Mouse (Mus musculus): ENCODE results near the gene H2-Ke6. TPM values are rescaled to one million over a fixed set of nuclear protein-coding genes. Genes with fewer than 3 reads are reported as not detected.
"Not testable (repeated sequence)": the region's sequence is repeated elsewhere in the genome, so short reads cannot be mapped to it uniquely, and the experiment has no call there.

H2-Ke6 gene
- total RNA-seq, 1 experiment from 2014 or later: 207 TPM

DNA sequence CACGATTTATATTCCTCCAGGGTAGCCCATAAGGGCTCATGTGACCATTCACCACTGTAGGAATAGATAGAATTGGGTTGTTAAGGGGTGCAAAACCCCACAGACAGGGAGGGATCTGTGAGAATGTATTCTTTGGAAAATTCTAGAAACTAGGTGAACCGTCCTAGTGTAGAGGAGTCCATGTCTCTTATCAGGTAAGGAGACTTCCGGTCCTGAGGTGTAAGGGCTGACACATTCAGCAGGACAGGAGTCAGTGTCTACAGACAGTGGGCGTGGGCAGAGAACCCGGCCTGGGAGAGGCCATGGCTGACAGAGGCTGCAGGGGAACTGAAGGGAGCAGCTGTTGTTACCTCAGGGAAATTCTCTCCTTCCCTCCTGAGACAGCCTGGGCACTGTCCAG is 29.2 kb downstream of the H2-Ke6 start:
- not testable (repeated sequence) for DNase-seq

DNA sequence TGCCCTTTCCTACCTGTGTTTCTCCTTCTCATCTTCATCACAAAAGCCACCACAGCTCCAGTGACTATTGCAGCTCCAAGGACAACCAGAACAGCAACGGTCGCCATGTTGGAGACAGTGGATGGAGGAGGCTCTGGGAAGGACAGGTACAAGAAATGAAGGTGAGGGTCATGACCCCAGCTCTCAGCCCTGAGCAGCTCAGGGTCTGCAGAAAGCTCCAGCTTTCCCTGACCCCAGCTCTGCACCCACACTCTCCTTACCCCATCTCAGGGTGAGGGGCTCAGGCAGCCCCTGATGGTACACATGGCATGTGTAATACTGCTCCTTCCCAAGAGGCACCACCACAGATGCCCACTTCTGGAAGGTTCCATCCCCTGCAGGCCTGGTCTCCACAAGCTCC is 30.8 kb downstream of the H2-Ke6 start:
- DNase-seq: not testable (repeated sequence)

DNA sequence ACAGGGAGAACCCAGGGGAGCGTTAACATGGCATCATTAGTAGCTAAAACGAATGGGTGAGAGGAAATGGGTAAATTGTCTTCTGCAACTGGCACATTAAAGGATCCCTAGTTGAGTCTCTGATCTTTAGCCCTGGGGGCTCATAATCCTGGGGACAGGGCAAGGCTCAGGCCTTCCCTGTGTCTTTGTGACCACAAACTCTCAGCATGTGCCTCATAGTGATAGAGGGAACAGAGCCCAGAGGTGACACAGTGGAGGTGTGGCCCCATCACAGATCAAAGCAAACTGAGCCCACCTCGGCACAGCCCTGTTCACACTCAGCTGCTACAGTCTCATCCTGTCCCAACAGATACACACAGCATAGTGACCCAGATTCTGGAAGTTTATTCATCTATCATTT is 32.2 kb downstream of the H2-Ke6 start:
- DNase-seq: no peak

DNA sequence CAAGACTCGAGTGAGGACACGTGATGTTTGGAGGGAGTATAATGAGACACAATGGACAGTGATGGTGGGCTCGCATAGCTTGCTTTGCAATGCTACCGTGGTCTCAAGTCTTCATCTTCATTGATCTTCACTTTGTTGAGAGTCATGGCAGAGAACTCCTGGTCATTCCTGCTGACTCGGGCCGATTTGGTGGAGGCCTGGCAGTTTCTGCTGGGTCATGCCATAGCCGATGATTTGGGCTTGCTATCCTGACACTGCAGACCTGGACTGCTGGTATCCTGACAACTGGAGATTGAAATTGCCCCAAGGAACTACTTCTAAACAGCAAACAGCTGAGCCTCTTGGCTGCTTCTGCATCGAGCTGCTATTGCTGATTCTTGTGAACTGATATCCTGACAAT is 32.9 kb downstream of the H2-Ke6 start:
- no peak for DNase-seq

DNA sequence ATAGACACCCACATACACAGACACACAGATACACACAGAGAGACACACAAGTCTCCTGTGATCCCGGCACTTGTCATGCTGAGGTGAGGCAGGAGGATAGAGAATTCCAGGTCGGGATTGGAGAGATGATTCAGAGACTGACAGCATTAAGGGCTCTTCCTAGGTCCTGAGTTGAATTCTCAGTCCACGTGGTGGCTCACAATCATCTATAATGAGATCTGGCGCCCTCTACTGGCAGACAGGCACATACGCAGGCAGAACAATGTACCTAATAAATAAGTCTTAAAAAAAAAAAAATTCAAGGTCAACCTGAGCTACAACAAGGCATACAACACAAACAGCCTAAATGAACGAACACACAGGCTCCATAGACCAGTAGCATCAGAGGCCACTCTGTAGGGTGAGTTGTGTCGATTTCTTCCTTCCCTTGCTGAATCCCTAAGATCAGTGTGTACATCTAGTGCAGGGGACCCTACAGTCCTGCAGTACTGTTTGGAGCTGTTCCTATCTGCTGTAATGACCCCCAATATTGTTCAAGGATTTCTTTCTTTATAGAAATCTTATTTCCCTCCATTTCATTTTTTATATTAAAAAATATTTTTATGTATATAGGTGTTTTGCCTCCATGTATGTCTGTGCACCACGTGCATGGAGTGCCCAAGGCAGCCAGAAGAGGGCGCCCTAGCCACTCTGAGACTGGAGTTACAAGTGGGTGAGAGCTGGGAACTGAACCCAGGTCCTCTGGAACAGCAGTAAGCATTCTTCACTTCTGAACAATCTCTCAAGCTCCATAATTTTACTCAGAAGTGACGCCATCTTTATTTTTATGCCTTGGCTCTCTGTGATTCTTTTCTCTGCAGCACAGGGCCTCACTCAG is 35.8 kb downstream of the H2-Ke6 start:
- peak; percentile 84 for DNase-seq

DNA sequence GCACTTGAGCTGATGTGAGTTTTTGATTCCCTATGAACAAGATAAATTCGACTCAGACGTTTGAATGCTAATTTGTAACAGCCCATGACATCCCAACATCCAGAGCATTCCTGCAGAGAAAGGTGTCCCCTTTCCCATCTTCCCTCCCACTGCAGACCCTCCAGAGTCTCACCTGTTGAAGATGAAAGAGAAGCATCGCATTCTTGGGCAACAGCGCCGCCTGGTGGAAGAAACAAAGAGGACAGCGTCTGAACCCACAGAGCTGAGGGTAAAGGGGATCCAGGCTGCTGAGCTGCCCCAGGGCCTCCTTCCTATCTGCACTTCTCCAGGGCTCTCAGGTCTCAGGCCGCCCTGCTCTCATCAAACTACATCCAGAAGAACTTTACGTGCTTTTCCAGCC is 45.7 kb downstream of the H2-Ke6 start:
- DNase-seq: peak; percentile 73

DNA sequence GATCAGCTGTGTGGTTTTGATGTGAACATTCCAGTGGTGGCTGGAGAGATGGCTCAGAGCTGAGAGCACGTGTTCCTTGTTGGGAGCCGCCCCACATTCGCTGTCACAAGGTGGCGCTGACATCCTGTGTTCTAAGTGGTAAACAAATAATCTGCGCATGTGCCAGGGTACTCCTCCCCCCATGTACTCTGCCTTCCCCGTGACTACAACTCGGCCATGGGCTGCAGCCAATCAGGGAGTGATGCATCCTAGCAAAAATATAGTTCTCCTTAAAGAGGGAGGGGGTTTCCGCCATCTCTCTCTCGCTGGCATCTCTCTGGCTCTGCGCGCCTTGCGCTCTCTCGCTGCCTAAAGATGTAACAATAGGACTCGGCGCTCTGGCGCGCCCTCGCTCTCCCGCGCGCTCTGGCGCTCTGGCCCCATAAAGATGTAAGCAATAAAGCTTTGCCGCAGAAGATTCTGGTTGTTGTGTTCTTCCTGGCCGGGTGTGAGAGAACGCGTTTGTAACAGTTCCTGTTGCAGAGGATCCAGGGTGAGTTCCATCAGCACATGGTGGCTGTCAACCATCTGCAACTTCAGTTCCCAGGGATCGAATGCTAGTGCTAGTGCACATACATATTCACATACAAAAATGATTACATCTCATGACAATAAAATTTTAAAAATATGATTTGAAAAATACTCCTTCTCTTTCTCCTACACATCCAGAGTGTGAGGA is 46.5 kb downstream of the H2-Ke6 start:
- DNase-seq: peak; percentile 89

DNA sequence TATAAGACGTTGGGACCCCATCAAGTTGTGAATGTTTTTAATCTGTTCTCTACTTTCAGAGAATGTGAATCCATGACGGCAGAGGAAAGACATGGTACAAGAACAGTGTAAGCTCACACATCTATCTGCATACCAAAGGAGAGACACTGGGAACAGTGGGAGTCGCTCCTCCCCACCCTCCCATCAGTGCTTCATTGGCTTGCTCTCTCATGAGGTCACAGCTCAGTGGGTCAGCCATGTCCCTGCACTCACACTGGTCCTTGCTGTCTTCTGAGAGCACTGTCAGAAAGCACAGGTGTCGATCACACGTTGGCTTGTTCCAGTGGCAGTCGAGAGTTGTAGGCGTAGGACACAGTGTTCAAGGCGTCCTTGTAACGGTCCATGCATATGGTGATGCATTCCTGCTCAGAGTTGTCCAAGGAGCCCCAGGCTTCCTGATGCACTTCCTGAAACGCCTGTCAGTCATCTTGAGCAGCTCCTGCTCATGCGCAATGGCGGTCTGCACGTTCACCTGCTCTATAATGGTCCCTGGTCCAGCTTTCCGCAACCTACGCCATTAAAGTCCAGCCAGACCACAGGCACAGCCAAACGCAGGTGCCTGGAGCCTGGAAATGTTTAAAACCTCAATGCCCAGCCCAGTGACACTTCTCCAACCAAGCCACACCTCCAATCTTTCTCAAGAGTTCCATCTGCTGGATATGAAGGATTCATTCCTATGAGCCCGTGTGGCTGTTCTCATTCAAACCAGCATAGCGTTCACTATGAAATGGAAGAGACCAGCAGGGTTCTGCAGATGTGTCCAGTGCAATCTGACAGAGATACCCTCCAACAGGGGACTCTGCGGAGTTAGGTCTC is 47.5 kb downstream of the H2-Ke6 start:
- DNase-seq: no peak

DNA sequence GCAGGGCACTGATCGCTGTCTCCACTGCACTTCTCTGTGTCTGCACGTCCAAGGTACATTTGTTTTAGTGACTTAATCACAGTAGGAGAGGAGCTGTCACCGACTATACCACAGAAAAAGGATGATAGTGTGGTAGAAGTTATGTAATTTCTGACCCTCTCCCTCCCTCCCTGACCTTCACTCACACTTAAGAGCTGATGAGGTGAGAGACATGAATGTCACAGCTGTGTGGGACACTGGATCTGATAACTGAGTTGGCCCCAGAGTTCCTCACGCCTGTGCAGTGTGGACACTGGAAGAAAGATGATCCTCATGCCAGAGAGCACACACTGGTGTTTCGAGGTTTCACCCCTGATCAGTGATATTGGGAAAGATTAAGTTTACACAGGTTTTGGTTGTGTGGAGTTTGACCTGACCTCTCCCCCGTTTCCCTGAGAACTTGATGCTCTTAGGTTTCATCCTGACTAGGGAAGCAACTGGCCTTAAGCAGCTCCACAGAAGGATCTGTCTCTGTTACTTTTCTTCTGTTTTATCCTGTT is 48.3 kb downstream of the H2-Ke6 start:
- DNase-seq: no peak

DNA sequence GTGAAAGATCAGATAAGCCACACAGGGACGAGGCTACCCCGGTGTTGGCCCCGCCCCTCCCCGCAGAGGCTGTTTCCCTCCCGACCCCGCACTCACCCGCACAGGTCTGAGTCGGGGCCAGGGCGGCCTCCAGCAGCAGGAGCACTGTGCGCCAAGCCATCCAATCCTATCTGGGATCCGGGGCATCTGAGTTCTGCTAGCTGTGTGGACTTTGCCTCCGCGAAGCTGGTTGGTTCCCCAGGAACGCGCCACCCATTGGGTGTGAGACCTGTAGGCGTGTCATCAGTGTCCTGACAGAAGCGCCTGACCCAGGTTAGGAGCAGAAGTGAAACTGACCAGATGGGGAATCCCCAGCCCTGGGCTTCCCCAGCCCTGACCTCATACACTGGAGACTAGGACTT is 49.2 kb downstream of the H2-Ke6 start:
- peak; percentile 89 for DNase-seq

DNA sequence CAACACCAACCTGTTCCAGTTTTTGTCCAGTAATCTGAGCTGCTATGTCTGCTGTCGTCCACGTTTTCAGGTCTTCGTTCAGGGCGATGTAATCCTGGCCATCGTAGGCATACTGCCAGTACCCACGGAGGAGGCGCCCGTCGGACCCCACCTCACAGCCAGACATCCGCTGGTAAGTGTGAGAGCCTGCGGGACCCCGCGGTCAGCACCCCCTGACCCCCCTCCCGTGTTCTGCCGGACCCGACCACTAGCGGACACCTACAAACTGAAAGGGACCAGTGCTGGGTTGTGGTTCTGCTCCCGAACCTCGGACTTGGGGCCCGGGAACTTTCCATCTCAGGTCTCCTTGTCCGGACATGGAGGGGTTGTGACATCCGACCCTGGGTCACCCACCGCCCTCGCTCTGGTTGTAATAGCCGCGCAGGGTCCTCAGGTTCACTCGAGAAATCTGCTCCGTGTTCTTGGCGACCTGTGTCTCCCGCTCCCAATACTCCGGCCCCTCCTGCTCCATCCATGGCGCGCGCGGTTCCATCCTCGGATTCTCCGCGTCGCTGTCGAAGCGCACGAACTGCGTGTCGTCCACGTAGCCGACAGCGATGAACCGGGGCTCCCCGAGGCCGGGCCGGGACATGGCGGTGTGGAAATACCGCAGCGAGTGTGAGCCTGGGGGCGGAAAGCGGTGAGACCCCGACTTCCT is 49.9 kb downstream of the H2-Ke6 start:
- no peak for DNase-seq

Small RNAs within 50 kb of the gene (microRNA-seq; reads per million reads assigned to microRNA genes)
- gene Mir219a-1 (0.43 to 1.1 reads per million in 2 experiments), gene Mir219c (0 reads per million in 2 experiments)

Other genes with a start within 250 kb of the H2-Ke6 start
- gene Angptl4, start 246.2 kb downstream of the H2-Ke6 start, total RNA-seq (2021): 121 and 189 TPM in 2 replicates
- 92.4 and 108 TPM in 2 replicates for gene Kank3, start 217.5 kb downstream of the H2-Ke6 start, total RNA-seq (2021)
- 1,257 and 1,514 TPM in 2 replicates for gene Rps28, start 203.5 kb downstream of the H2-Ke6 start, total RNA-seq (2021)
- 505 and 552 TPM in 2 replicates for gene Ndufa7, start 203.5 kb downstream of the H2-Ke6 start, total RNA-seq (2021)
- gene Cd320, start 185.0 kb downstream of the H2-Ke6 start, total RNA-seq (2021): 31.5 and 36.5 TPM in 2 replicates
- not detected in 2 replicates for gene Gm7029, start 154.2 kb downstream of the H2-Ke6 start, total RNA-seq (2021)
- gene Kifc1, start 137.4 kb downstream of the H2-Ke6 start, total RNA-seq (2021): 11.0 and 12.4 TPM in 2 replicates
- not detected in 2 replicates for gene Platr17, start 122.9 kb downstream of the H2-Ke6 start, total RNA-seq (2021)
- gene Daxx, start 118.6 kb downstream of the H2-Ke6 start, total RNA-seq (2021): 27.7 and 32.0 TPM in 2 replicates
- gene Tapbp, start 112.2 kb downstream of the H2-Ke6 start, total RNA-seq (2021): 132 and 145 TPM in 2 replicates
- gene Zbtb22, start 112.2 kb downstream of the H2-Ke6 start, total RNA-seq (2021): 25.5 and 34.5 TPM in 2 replicates
- 53.2 and 80.3 TPM in 2 replicates for gene Rgl2, start 98.5 kb downstream of the H2-Ke6 start, total RNA-seq (2021)
- 96.2 and 102 TPM in 2 replicates for gene Pfdn6, start 87.7 kb downstream of the H2-Ke6 start, total RNA-seq (2021)
- 32.9 and 35.7 TPM in 2 replicates for gene Wdr46, start 87.4 kb downstream of the H2-Ke6 start, total RNA-seq (2021)
- gene B3galt4, start 76.6 kb downstream of the H2-Ke6 start, total RNA-seq (2021): 3.2 and 6.2 TPM in 2 replicates
- 46.8 and 52.9 TPM in 2 replicates for gene Vps52, start 72.2 kb downstream of the H2-Ke6 start, total RNA-seq (2021)
- gene Rps18, start 72.1 kb downstream of the H2-Ke6 start, total RNA-seq (2021): 760 and 860 TPM in 2 replicates
- 212 and 322 TPM in 2 replicates for gene H2-K1, start 27.7 kb downstream of the H2-Ke6 start, total RNA-seq (2021)
- 36.6 and 42.5 TPM in 2 replicates for gene Ring1, start 3.4 kb downstream of the H2-Ke6 start, total RNA-seq (2021)
- gene Slc39a7, start 3.6 kb upstream of the H2-Ke6 start, total RNA-seq (2021): 127 and 161 TPM in 2 replicates
- 54.5 and 66.6 TPM in 2 replicates for gene Rxrb, start 3.8 kb upstream of the H2-Ke6 start, total RNA-seq (2021)
- gene Col11a2, start 11.4 kb upstream of the H2-Ke6 start, total RNA-seq (2021): 1.1 and 2.6 TPM in 2 replicates
- gene H2-Oa, start 64.3 kb upstream of the H2-Ke6 start, total RNA-seq (2021): 0.33 and 4.1 TPM in 2 replicates
- 8.0 and 18.8 TPM in 2 replicates for gene H2-DMa, start 91.5 kb upstream of the H2-Ke6 start, total RNA-seq (2021)
- gene Brd2, start 94.6 kb upstream of the H2-Ke6 start, total RNA-seq (2021): 198 and 203 TPM in 2 replicates
- 2.7 and 17.0 TPM in 2 replicates for gene H2-DMb2, start 115.2 kb upstream of the H2-Ke6 start, total RNA-seq (2021)
- gene H2-DMb1, start 125.0 kb upstream of the H2-Ke6 start, total RNA-seq (2021): 3.6 and 8.3 TPM in 2 replicates
- 11.1 and 20.4 TPM in 2 replicates for gene Tap1, start 159.5 kb upstream of the H2-Ke6 start, total RNA-seq (2021)
- 6.9 and 12.2 TPM in 2 replicates for gene Psmb9, start 159.7 kb upstream of the H2-Ke6 start, total RNA-seq (2021)
- 21.0 and 33.6 TPM in 2 replicates for gene Psmb8, start 169.7 kb upstream of the H2-Ke6 start, total RNA-seq (2021)
- 33.2 and 34.9 TPM in 2 replicates for gene Tap2, start 175.5 kb upstream of the H2-Ke6 start, total RNA-seq (2021)
- gene H2-Ob, start 210.8 kb upstream of the H2-Ke6 start, total RNA-seq (2021): 1.3 and 16.6 TPM in 2 replicates
- 19.8 and 71.0 TPM in 2 replicates for gene H2-Ab1, start 229.6 kb upstream of the H2-Ke6 start, total RNA-seq (2021)